Mouse (Mus musculus): ENCODE results near the gene Defb19. TPM values are rescaled to one million over a fixed set of nuclear protein-coding genes. Genes with fewer than 3 reads are reported as not detected.
A peak's percentile ranks its signal among the peaks of the same experiment; 100 is the strongest.

The Defb19 gene
- total RNA-seq, 1 experiment, result not detected

DNA sequence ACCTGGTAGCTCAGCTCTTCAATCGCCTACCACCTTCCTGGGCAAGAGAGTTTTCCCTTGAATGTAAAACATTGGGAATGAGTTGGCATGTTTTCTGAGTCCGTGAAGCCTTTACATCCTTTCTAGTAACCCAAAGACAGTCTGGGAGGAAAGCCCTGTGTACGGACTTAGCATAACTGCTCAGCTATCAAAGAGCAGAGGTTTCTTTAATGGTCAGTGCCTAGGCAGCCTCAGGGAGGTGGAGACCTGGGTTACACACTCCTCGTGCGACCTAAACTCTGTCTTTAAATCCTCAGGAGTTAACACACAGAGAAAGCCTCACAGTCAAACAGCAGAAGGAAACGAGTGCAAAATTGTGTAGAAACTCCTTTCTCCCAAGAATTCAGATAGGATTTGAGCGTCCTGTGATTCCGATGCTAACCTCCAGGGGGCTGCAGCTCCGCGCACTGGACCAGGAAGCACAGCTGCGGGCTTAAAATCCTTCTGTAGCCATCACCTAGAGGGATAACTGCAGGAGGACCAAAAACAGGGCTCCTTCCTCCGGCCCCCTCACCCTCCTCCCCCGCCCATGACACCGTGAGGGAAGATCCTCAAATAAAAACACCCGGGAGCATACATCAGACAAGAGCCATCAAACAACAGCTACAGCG is 26.2 kb downstream of the Defb19 start:
- Histone ChIP-seq H3K9me3 (ENCODE audit: control insufficient read depth, insufficient read depth, low read depth, low read length) (no peaks in the 10 kb centered on the region), H3K36me3 (ENCODE audit: control insufficient read depth, insufficient read depth, low read length, poor library complexity, severe bottlenecking) (no peaks in the 10 kb centered on the region), H3K27ac (ENCODE audit: insufficient read depth, low read depth, low read length, poor library complexity, severe bottlenecking) (no peak overlapping the region), H3K4me3 (ENCODE audit: insufficient read depth in 1 of 2, low read depth in 1 of 2, low read length in 2 of 2, poor library complexity in 1 of 2, severe bottlenecking in 1 of 2) (no peak overlapping the region), H3K4me1 (ENCODE audit: control insufficient read depth in 2 of 2, insufficient read depth in 2 of 2, low read length in 2 of 2, poor library complexity in 1 of 2) (no peaks in the 10 kb centered on the region), H3K9ac (ENCODE audit: insufficient read depth, low read depth, low read length, poor library complexity, severe bottlenecking) (no peak overlapping the region)
- no peak for TF ChIP-seq MAFK (IDR thresholded peaks at IDR 0.05; ENCODE audit: insufficient read depth, low read depth, low read length)
- TF ChIP-seq ZC3H11A (IDR thresholded peaks at IDR 0.05; ENCODE audit: borderline replicate concordance, low read depth, low read length), result no peak
- no peak for TF ChIP-seq ZNF384 (IDR thresholded peaks at IDR 0.05; ENCODE audit: low read depth, low read length)
- no peak for TF ChIP-seq CHD2 (IDR thresholded peaks at IDR 0.05; ENCODE audit: low read depth, low read length)
- no peak for TF ChIP-seq HCFC1 (IDR thresholded peaks at IDR 0.05; ENCODE audit: borderline replicate concordance, insufficient read depth, low read length)
- DNase-seq (ENCODE audit: low read depth, low spot score), result peak; percentile 56
- in situ Hi-C loops (cut with MboI; ENCODE audit: low sequenced_read_pairs in 2 of 2, unreplicated experiment in 2 of 2), result no loop called here

DNA sequence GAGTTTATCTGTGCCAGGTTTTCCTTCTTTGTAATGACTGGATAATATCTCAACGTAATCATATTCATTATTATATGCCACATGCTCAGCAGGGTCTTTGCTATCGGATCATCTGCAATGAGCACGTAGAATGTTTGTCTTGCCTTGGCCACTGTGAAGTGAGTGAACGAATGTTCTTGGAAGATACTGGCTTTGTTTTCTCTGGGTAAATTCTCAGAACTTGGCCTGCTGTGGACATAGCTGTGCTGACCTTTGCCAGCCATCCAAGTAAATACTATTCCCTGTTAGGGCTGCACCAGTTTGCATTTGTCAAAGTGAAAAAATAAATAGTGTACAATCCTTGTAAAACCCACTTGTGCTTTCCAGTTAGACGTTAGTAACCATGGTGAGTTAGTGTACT is 32.0 kb downstream of the Defb19 start:
- Histone ChIP-seq H3K4me3 (ENCODE audit: insufficient read depth in 1 of 2, low read depth in 1 of 2, low read length in 2 of 2, poor library complexity in 1 of 2, severe bottlenecking in 1 of 2) (no peak overlapping the region), H3K4me1 (ENCODE audit: control insufficient read depth in 2 of 2, insufficient read depth in 2 of 2, low read length in 2 of 2, poor library complexity in 1 of 2) (no peaks in the 10 kb centered on the region), H3K9me3 (ENCODE audit: control insufficient read depth, insufficient read depth, low read depth, low read length) (no peaks in the 10 kb centered on the region), H3K27ac (ENCODE audit: insufficient read depth, low read depth, low read length, poor library complexity, severe bottlenecking) (no peak overlapping the region), H3K36me3 (ENCODE audit: control insufficient read depth, insufficient read depth, low read length, poor library complexity, severe bottlenecking) (no peaks in the 10 kb centered on the region), H3K9ac (ENCODE audit: insufficient read depth, low read depth, low read length, poor library complexity, severe bottlenecking) (no peak overlapping the region)
- DNase-seq (ENCODE audit: low read depth, low spot score), result no peak
- in situ Hi-C loops (cut with MboI; ENCODE audit: low sequenced_read_pairs in 2 of 2, unreplicated experiment in 2 of 2), result no loop called here
- TF ChIP-seq HCFC1 (IDR thresholded peaks at IDR 0.05; ENCODE audit: borderline replicate concordance, insufficient read depth, low read length), result no peak
- TF ChIP-seq ZC3H11A (IDR thresholded peaks at IDR 0.05; ENCODE audit: borderline replicate concordance, low read depth, low read length), result no peak
- TF ChIP-seq MAFK (IDR thresholded peaks at IDR 0.05; ENCODE audit: insufficient read depth, low read depth, low read length), result no peak
- no peak for TF ChIP-seq ZNF384 (IDR thresholded peaks at IDR 0.05; ENCODE audit: low read depth, low read length)

DNA sequence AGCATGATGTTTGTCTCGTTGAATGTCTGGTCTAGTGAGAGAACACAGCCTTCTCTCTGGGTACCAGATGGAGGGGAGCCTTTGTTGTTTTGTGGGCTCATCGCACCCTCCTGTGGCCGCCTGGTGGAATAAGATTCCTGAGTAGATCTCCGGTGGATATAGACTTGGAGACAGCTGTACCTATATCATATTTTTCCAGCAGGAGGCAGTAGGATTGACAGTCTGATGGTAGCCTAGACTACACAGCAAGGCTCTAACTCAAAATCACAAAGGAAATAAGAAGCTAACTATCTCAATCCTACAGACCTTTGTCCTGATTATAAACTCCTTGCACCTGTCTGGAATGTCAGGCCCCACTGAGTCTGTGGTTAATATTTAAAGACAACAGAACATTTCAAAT is 35.4 kb downstream of the Defb19 start:
- no peak overlapping the region for H3K27ac ChIP-seq (ENCODE audit: insufficient read depth, low read depth, low read length, poor library complexity, severe bottlenecking)
- peak; percentile 44; the same call in 1 of the 2 replicates for TF ChIP-seq ZC3H11A (IDR thresholded peaks at IDR 0.05; ENCODE audit: borderline replicate concordance, low read depth, low read length)
- TF ChIP-seq ZNF384 (IDR thresholded peaks at IDR 0.05; ENCODE audit: low read depth, low read length), result no peak
- no peaks in the 10 kb centered on the region for H3K4me1 ChIP-seq (ENCODE audit: control insufficient read depth in 2 of 2, insufficient read depth in 2 of 2, low read length in 2 of 2, poor library complexity in 1 of 2)
- no peak overlapping the region for H3K4me3 ChIP-seq (ENCODE audit: insufficient read depth in 1 of 2, low read depth in 1 of 2, low read length in 2 of 2, poor library complexity in 1 of 2, severe bottlenecking in 1 of 2)
- H3K36me3 ChIP-seq (ENCODE audit: control insufficient read depth, insufficient read depth, low read length, poor library complexity, severe bottlenecking), result no peaks in the 10 kb centered on the region
- H3K9ac ChIP-seq (ENCODE audit: insufficient read depth, low read depth, low read length, poor library complexity, severe bottlenecking), result no peak overlapping the region
- in situ Hi-C loops (cut with MboI; ENCODE audit: low sequenced_read_pairs in 2 of 2, unreplicated experiment in 2 of 2), result no loop called here
- H3K9me3 ChIP-seq (ENCODE audit: control insufficient read depth, insufficient read depth, low read depth, low read length), result no peaks in the 10 kb centered on the region
- DNase-seq (ENCODE audit: low read depth, low spot score), result peak; percentile 42

DNA sequence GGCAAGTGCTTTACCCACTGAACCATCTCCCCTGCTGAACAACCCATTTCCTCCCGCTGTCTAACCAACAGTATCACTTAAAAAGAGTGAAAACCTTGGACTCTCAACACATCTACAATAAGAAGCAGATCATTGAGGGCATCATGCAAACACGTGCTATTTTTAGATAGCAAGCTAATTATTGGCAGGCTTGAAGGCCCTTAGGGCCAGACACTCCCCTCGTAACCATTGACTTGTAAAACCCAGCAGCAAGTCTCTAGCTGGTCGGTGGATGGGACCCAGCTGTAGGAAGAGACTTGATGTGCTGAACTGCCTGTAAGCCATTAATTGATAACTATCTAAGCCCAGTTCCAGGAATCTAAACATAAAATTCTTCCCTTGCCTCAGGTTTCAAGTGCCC is 36.6 kb downstream of the Defb19 start:
- Histone ChIP-seq H3K4me3 (ENCODE audit: insufficient read depth in 1 of 2, low read depth in 1 of 2, low read length in 2 of 2, poor library complexity in 1 of 2, severe bottlenecking in 1 of 2) (no peak overlapping the region), H3K9ac (ENCODE audit: insufficient read depth, low read depth, low read length, poor library complexity, severe bottlenecking) (no peak overlapping the region), H3K9me3 (ENCODE audit: control insufficient read depth, insufficient read depth, low read depth, low read length) (no peaks in the 10 kb centered on the region), H3K36me3 (ENCODE audit: control insufficient read depth, insufficient read depth, low read length, poor library complexity, severe bottlenecking) (no peaks in the 10 kb centered on the region), H3K27ac (ENCODE audit: insufficient read depth, low read depth, low read length, poor library complexity, severe bottlenecking) (no peak overlapping the region), H3K4me1 (ENCODE audit: control insufficient read depth in 2 of 2, insufficient read depth in 2 of 2, low read length in 2 of 2, poor library complexity in 1 of 2) (no peaks in the 10 kb centered on the region)
- in situ Hi-C loops (cut with MboI; ENCODE audit: low sequenced_read_pairs in 2 of 2, unreplicated experiment in 2 of 2), result no loop called here
- no peak for DNase-seq (ENCODE audit: low read depth, low spot score)
- TF ChIP-seq MAFK (IDR thresholded peaks at IDR 0.05; ENCODE audit: insufficient read depth, low read depth, low read length) (no peak), ZNF384 (IDR thresholded peaks at IDR 0.05; ENCODE audit: low read depth, low read length) (no peak), ZC3H11A (IDR thresholded peaks at IDR 0.05; ENCODE audit: borderline replicate concordance, low read depth, low read length) (no peak), CHD2 (IDR thresholded peaks at IDR 0.05; ENCODE audit: low read depth, low read length) (no peak), HCFC1 (IDR thresholded peaks at IDR 0.05; ENCODE audit: borderline replicate concordance, insufficient read depth, low read length) (no peak)

DNA sequence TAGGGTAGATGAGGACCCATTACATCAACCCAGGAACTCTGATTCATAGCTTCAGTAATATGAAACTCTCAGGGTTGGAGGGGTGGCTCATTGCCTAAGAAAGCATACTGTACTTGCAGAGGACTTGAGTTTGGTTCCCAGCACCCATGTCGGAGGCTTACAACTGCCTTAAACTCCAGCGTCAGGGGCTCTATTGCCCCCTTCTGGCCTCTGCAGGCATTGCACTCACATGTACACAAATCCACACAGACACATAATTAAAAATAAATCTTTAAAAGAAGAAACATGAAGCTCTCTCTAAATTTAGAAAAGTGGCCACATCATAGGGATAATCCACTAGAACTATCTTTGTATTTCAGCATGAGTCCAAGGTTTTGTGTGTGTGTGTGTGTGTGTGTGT is 37.2 kb downstream of the Defb19 start:
- Histone ChIP-seq H3K27ac (ENCODE audit: insufficient read depth, low read depth, low read length, poor library complexity, severe bottlenecking) (no peak overlapping the region), H3K9me3 (ENCODE audit: control insufficient read depth, insufficient read depth, low read depth, low read length) (no peaks in the 10 kb centered on the region), H3K9ac (ENCODE audit: insufficient read depth, low read depth, low read length, poor library complexity, severe bottlenecking) (no peak overlapping the region), H3K4me1 (ENCODE audit: control insufficient read depth in 2 of 2, insufficient read depth in 2 of 2, low read length in 2 of 2, poor library complexity in 1 of 2) (no peaks in the 10 kb centered on the region), H3K36me3 (ENCODE audit: control insufficient read depth, insufficient read depth, low read length, poor library complexity, severe bottlenecking) (no peaks in the 10 kb centered on the region), H3K4me3 (ENCODE audit: insufficient read depth in 1 of 2, low read depth in 1 of 2, low read length in 2 of 2, poor library complexity in 1 of 2, severe bottlenecking in 1 of 2) (no peak overlapping the region)
- no peak for DNase-seq (ENCODE audit: low read depth, low spot score)
- in situ Hi-C loops (cut with MboI; ENCODE audit: low sequenced_read_pairs in 2 of 2, unreplicated experiment in 2 of 2), result no loop called here
- TF ChIP-seq ZC3H11A (IDR thresholded peaks at IDR 0.05; ENCODE audit: borderline replicate concordance, low read depth, low read length), result no peak
- TF ChIP-seq MAFK (IDR thresholded peaks at IDR 0.05; ENCODE audit: insufficient read depth, low read depth, low read length), result no peak
- no peak for TF ChIP-seq ZNF384 (IDR thresholded peaks at IDR 0.05; ENCODE audit: low read depth, low read length)
- no peak for TF ChIP-seq CHD2 (IDR thresholded peaks at IDR 0.05; ENCODE audit: low read depth, low read length)
- no peak for TF ChIP-seq HCFC1 (IDR thresholded peaks at IDR 0.05; ENCODE audit: borderline replicate concordance, insufficient read depth, low read length)

All from ES-E14 (cell line).